11 mouse cellular contexts compared by ENCODE assay signal in genomic region chr13:98171706-98172105, GRCm38 (mm10). TPM values are rescaled to one million over a fixed set of nuclear protein-coding genes. Genes with fewer than 3 reads are reported as not detected.
DNase-seq lines count a peak whose midpoint lies in the region; ATAC-seq and TF ChIP-seq lines count a peak whose summit lies in the region.
"Had no signal": no experiment of that assay in that cellular context is flagged by ENCODE, and none has a peak within 500 bp of the region (broad histone marks: within the 10 kb centered on the region; RNA-seq: fewer than 3 reads in every experiment).

No protein-coding gene starts in this region.

- H3K36me3 ChIP-seq in midbrain, embryonic 14.5 days (ENCODE audit: control insufficient read depth, insufficient read depth, low read length) = no peaks in the 10 kb centered on the region
- no peaks in the 10 kb centered on the region for H3K36me3 ChIP-seq in midbrain, embryonic 11.5 days (ENCODE audit: control insufficient read depth, insufficient read depth, low read length)
- H3K36me3 ChIP-seq in hindbrain, postnatal 0 days (ENCODE audit: insufficient read depth, low read length) = no peaks in the 10 kb centered on the region
- H3K36me3 ChIP-seq: forebrain, embryonic 10.5 days had no signal

- no peak overlapping the region for H3K27ac ChIP-seq in midbrain, embryonic 14.5 days (replicated peaks; ENCODE audit: low read depth, low read length)
- no peak overlapping the region for H3K27ac ChIP-seq in midbrain, embryonic 11.5 days (ENCODE audit: low read depth, low read length)
- no peak overlapping the region; the same call in 1 of the 2 replicates for H3K27ac ChIP-seq in hindbrain, postnatal 0 days

- no peak overlapping the region for H3K4me3 ChIP-seq in midbrain, embryonic 14.5 days (replicated peaks; ENCODE audit: low read depth, low read length)
- no peak overlapping the region for H3K4me3 ChIP-seq in midbrain, embryonic 11.5 days (ENCODE audit: low read depth, low read length)
- no peak overlapping the region for H3K4me3 ChIP-seq in hindbrain, postnatal 0 days (ENCODE audit: low read length)
- H3K4me3 ChIP-seq: forebrain, embryonic 10.5 days; megakaryocyte, embryonic 14.5 days had no signal

- no peaks in the 10 kb centered on the region for H3K9me3 ChIP-seq in midbrain, embryonic 14.5 days (ENCODE audit: control insufficient read depth, low read length)
- no peaks in the 10 kb centered on the region for H3K9me3 ChIP-seq in midbrain, embryonic 11.5 days (ENCODE audit: control insufficient read depth, low read length)
- H3K9me3 ChIP-seq in hindbrain, postnatal 0 days (ENCODE audit: low read length) = no peaks in the 10 kb centered on the region
- H3K9me3 ChIP-seq: forebrain, embryonic 10.5 days had no signal

- 0 out of 2 replicates have a peak, but pooled peaks cover 2% of the 10 kb centered on the region for H3K4me1 ChIP-seq in midbrain, embryonic 14.5 days (ENCODE audit: control insufficient read depth, insufficient read depth, low read length)
- no peaks in the 10 kb centered on the region for H3K4me1 ChIP-seq in midbrain, embryonic 11.5 days (ENCODE audit: control insufficient read depth, insufficient read depth, low read length)
- H3K4me1 ChIP-seq in hindbrain, postnatal 0 days (ENCODE audit: insufficient read depth, low read length) = no peaks in the 10 kb centered on the region
- H3K4me1 ChIP-seq: megakaryocyte, embryonic 14.5 days had no signal

- no peak overlapping the region for H3K9ac ChIP-seq in midbrain, embryonic 14.5 days (replicated peaks; ENCODE audit: low read length)
- no peak overlapping the region for H3K9ac ChIP-seq in midbrain, embryonic 11.5 days (ENCODE audit: low read length)
- no peak overlapping the region for H3K9ac ChIP-seq in hindbrain, postnatal 0 days (replicated peaks; ENCODE audit: low read length)

- H3K4me2 ChIP-seq in midbrain, embryonic 14.5 days (ENCODE audit: low read length) = peak overlapping the region; percentile 30; the same call in 1 of the 2 replicates
- H3K4me2 ChIP-seq in midbrain, embryonic 11.5 days = no peak overlapping the region
- no peak overlapping the region for H3K4me2 ChIP-seq in hindbrain, postnatal 0 days (ENCODE audit: low read depth, low read length)

- no peak for DNase-seq in midbrain, embryonic 14.5 days
- DNase-seq in midbrain, embryonic 11.5 days (ENCODE audit: low spot score, missing footprints) = no peak
- DNase-seq in frontal cortex, postnatal 10 days (ENCODE audit: low spot score in 2 of 2) = peak; percentile 20 to 61
- DNase-seq in layer of hippocampus, postnatal 25 days (ENCODE audit: extremely low spot score in 1 of 2, low spot score in 1 of 2) = peak; percentile 40 to 44
- peak; percentile 67 for DNase-seq in telencephalon, adult 2 months (ENCODE audit: low read depth, low spot score)
- DNase-seq in adrenal gland, adult 2 months = no peak
- DNase-seq in hindbrain, postnatal 0 days (ENCODE audit: low spot score) = no peak
- DNase-seq: kidney, postnatal 25 days; liver had no signal

- TF ChIP-seq CTCF in hindbrain, postnatal 0 days (IDR thresholded peaks at IDR 0.05; ENCODE audit: low read depth) = no peak

- WGBS in midbrain, embryonic 14.5 days = 91% methylated on average over 4 of the region's 4 CpGs
- WGBS in midbrain, embryonic 11.5 days = 95% methylated on average over 4 of the region's 4 CpGs
- 97% methylated on average over 4 of the region's 4 CpGs for WGBS in hindbrain, postnatal 0 days

- H3K27me3 ChIP-seq in midbrain, embryonic 14.5 days (ENCODE audit: control insufficient read depth, insufficient read depth, low read length) = no peaks in the 10 kb centered on the region
- no peaks in the 10 kb centered on the region for H3K27me3 ChIP-seq in midbrain, embryonic 11.5 days (ENCODE audit: control insufficient read depth, insufficient read depth, low read length)
- H3K27me3 ChIP-seq in hindbrain, postnatal 0 days (ENCODE audit: insufficient read depth, low read length) = no peaks in the 10 kb centered on the region

- ATAC-seq in midbrain, embryonic 14.5 days (ENCODE audit: low FRiP score, low TSS enrichment) = no peak
- ATAC-seq in midbrain, embryonic 11.5 days (ENCODE audit: low FRiP score) = no peak
- no peak; the same call in 1 of the 2 replicates for ATAC-seq in hindbrain, postnatal 0 days

RNA-seq across cellular contexts. Expression of gene Arhgef28, which starts 34.5 kb away (rescaled TPM):
- polyA plus RNA-seq in midbrain, embryonic 14.5 days (2014; fragmentation: Nextera tagmentation; extraction: Ambion mirVana) = 21.1 and 22.0 TPM in 2 replicates
- 6.7 and 7.7 TPM in 2 replicates for polyA plus RNA-seq in midbrain, embryonic 11.5 days (2014; fragmentation: Nextera tagmentation; extraction: Ambion mirVana)
- 10 to 100 TPM; 90.3 to 90.9 TPM for total RNA-seq in layer of hippocampus, postnatal 25 days (2021)
- total RNA-seq in adrenal gland, adult 2 months (2021) = 10 to 100 TPM; 14.2 to 23.9 TPM
- 4.0 and 5.3 TPM in 2 replicates for polyA plus RNA-seq in adrenal gland, adult 2 months (2012; rRNA removed)
- total RNA-seq in hindbrain, postnatal 0 days (2014; rRNA removed) = 21.9 and 29.9 TPM in 2 replicates
- 28.4 and 29.2 TPM in 2 replicates for polyA plus RNA-seq in hindbrain, postnatal 0 days (2015; fragmentation: Nextera tagmentation; extraction: Ambion mirVana)

Comparison
In these comparisons a context has a peak if more than half of its experiments do, and no peak if none do; other contexts are left out.
1. DNase-seq: peak in frontal cortex, postnatal 10 days (2 of 2), layer of hippocampus, postnatal 25 days (2 of 2) and telencephalon, adult 2 months (single experiment); none in midbrain, embryonic 14.5 days (single experiment), midbrain, embryonic 11.5 days (single experiment), adrenal gland, adult 2 months (single experiment) and hindbrain, postnatal 0 days (single experiment).